Mouse (Mus musculus): ENCODE results near the gene Hip1.
A peak's percentile ranks its signal among the peaks of the same experiment; 100 is the strongest.

The Hip1 gene

GRCm38 (mm10) chr5:135442430-135442829 is 102.5 kb downstream of the Hip1 start:
- no peak for DNase-seq (ENCODE audit: low read depth, low spot score)

- no peak for DNase-seq (ENCODE audit: low read depth, low spot score)
Observed at GRCm38 (mm10) chr5:135435039-135435438, 109.9 kb downstream of the Hip1 start.

- DNase-seq (ENCODE audit: low read depth, low spot score), result peak; percentile 43
Observed at GRCm38 (mm10) chr5:135433861-135434260, 111.1 kb downstream of the Hip1 start.

GRCm38 (mm10) chr5:135431111-135431510 is 113.8 kb downstream of the Hip1 start:
- DNase-seq (ENCODE audit: low read depth, low spot score), result no peak

- peak; percentile 31 for DNase-seq (ENCODE audit: low read depth, low spot score)
Observed at GRCm38 (mm10) chr5:135428786-135429185, 116.1 kb downstream of the Hip1 start.

DNA sequence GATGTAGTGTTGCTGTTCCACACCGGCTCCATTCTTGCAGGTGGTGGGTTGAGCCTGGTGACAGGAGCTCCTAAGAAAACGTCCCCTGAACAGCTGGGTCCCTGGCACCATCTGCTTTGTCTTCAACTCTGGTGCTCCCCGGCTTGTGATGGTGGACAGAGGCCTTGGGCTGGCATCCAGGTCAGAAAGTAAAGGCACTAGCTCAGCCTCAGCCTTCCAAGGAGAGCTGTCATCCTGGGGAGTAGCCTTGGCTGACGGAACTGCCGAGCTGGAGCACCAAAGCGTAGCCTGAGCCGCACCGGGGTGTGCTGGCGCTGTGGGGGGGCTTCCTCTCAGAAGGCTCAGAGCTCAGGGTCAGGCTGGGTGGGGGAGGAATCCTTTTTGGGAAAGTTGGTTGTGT is 134.7 kb downstream of the Hip1 start:
- no peak for DNase-seq (ENCODE audit: low read depth, low spot score)

GRCm38 (mm10) chr5:135408114-135408513 is 136.8 kb downstream of the Hip1 start:
- no peak for DNase-seq (ENCODE audit: low read depth, low spot score)

DNA sequence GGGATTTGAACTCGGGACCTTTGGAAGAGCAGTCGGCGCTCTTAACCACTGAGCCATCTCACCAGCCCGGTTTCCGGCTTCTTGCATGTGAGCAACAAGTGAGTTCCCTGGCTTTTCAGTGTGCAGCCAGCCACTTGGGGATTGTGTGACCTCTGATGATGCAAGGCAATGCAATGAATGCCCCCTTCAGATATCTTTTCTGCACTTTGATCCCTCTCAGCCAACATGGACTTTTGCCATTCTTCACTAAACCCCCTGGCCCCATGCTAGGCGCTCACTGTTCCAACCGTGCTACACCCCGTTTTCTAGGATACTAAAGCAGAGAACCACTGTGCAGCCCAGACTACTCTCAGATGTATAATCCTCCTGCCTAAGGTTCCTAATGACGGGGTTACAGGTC is 139.5 kb downstream of the Hip1 start:
- DNase-seq (ENCODE audit: low read depth, low spot score), result no peak

- DNase-seq (ENCODE audit: low read depth, low spot score), result peak; percentile 93
Observed at GRCm38 (mm10) chr5:135404623-135405022, 140.3 kb downstream of the Hip1 start.

DNA sequence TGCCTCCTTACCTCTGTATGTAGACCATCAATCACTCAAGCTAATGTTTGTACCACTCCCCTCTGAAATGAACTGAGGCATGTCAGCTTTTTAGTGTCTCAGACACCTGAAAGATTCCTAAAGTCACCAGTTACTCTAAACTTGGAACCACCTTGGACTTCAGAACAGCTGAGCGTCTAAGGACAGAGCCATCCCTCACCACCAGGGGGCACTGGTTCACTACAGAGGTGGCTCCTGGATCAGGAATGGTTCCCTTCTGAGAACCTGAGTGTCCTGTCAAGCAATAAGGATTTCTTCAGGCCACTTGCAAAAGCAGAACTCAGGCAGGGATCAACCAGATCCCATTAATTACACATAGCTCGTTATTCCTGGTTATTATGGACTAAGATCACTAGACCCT is 144.7 kb downstream of the Hip1 start:
- DNase-seq (ENCODE audit: low read depth, low spot score), result peak; percentile 79

DNA sequence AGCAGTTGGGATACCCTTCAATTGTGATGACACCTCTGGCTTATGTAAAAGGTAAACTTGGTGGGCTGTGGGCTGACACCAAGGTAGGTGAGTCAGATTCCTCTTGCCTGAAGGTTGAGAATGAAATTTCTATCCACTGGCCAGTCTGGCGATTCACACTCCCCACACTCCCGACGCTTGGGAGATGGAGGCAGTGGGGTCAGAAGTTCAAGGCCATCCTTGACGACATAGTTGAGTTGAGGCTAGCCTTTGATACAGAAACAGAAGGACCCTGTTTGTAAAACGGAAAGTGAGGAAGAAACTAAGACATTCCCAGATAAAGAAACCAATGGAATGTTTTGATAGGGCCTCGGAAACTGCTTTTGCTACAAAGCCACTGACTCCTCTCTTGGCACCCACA is 145.5 kb downstream of the Hip1 start:
- no peak for DNase-seq (ENCODE audit: low read depth, low spot score)

- DNase-seq (ENCODE audit: low read depth, low spot score), result peak; percentile 79
Observed at GRCm38 (mm10) chr5:135395826-135396225, 149.1 kb downstream of the Hip1 start.

- peak; percentile 77 for DNase-seq (ENCODE audit: low read depth, low spot score)
Observed at GRCm38 (mm10) chr5:135394004-135394823, 150.7 kb downstream of the Hip1 start, which contains the start of gene Pom121. TSS of gene Pom121 (minus strand) at chr5:135394546.

GRCm38 (mm10) chr5:135383771-135384170 is 161.1 kb downstream of the Hip1 start:
- DNase-seq (ENCODE audit: low read depth, low spot score), result peak; percentile 62

DNA sequence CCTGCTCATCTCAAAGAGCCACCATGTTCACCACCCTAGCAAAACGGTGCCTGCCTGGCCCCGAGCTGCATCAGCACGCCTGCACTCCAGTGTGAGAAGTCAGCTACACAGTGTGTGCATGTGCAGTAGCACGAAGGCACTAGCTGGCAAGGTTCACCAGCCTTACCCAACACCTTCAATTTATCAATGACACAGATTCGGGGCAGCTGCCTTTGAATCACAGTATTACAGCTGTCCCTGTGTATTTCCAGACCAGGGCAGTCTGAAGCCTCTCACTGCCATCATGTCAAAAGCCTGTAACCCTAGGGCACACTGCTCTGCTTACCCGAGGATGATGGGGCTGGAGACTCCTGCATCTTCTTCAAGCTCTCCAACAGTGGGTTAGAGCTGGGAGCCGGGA is 162.2 kb downstream of the Hip1 start:
- DNase-seq (ENCODE audit: low read depth, low spot score), result no peak

DNA sequence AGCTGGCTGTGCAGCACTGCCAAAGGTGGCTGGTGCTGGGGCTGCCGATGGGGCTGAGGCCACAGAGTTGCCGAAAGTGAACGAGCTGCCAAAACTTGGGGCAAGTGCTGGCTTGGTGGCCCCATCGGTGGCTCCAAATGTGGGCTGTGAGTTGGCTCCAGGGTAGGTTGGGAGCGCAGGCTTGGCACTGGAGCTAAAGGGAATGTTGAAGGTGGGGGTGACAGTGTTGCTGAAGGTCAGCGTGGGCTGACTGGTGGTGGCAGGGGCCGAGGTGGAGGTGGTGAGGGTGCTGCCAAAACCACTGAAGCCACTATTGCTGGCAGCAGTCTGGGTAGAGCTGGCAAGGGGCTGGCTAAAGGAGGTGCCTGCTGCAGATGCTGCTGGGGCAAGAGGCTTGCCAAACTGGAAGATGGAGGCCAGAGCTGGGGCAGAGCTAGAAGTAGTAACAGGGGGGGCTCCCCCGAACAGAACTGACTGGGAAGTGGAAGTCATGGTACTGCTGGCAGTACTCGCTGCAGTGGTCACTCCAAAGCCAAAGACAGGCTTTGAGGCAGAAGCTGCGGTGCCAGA is 163.5 kb downstream of the Hip1 start:
- DNase-seq (ENCODE audit: low read depth, low spot score), result no peak

GRCm38 (mm10) chr5:135380681-135381080 is 164.2 kb downstream of the Hip1 start:
- DNase-seq (ENCODE audit: low read depth, low spot score), result no peak

- DNase-seq (ENCODE audit: low read depth, low spot score), result no peak
Observed at GRCm38 (mm10) chr5:135376341-135376740, 168.6 kb downstream of the Hip1 start.

DNA sequence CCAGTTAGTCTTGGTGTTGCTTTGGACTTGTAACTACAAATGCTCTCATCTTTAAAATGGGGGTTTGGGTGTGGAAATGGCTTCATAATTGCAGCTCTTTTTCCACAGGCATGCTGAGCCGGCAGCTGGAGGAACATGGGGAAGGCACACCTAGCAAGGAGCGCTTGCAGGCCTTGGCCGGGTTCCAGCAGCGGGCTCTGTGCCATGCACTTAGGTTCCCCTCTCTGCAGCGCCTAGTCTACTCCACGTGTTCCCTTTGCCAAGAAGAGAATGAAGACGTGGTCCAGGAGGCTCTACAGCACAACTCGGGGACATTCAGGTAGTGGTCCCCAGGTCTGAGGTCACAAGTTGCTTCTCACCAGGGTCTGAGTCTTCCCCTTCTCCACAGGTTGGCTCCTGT is 169.8 kb downstream of the Hip1 start:
- no peak for DNase-seq (ENCODE audit: low read depth, low spot score)

DNA sequence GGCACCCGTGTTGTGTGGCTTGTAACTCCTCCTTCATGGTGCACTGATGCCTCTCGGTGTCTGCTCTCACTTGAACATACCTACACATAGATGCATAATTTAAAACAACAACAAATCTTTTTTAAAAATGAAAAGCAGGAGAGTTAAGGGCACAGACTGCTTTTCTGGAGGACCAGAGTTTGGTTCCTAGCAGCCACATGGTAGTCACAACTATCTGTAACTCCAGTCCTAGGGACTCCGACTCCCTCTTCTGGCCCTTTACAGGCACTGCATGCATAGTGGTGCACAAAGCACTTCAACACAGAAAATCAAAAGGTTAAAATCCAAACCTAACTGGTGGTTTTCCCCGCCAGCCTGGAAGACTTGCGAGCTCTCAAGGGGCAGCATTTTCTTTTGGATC is 171.3 kb downstream of the Hip1 start:
- peak; percentile 64 for DNase-seq (ENCODE audit: low read depth, low spot score)

DNA sequence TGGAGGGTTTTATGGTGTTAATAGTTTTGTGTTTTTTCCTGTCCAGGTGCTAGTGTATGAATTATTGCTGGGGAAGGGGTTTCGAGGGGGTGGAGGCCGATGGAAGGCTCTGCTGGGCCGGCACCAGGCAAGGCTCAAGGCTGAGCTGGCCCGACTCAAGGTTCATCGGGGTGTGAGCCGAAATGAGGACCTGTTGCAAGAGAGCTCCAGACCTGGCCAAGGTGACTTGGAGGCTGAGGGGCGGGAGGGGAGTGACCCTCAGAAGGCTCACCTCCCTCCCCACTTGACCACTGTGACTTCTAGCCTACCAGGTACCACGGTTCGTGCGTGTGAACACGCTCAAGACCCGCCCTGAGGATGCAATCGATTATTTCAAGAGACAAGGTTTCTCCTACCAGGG is 173.7 kb downstream of the Hip1 start:
- no peak for DNase-seq (ENCODE audit: low read depth, low spot score)

DNA sequence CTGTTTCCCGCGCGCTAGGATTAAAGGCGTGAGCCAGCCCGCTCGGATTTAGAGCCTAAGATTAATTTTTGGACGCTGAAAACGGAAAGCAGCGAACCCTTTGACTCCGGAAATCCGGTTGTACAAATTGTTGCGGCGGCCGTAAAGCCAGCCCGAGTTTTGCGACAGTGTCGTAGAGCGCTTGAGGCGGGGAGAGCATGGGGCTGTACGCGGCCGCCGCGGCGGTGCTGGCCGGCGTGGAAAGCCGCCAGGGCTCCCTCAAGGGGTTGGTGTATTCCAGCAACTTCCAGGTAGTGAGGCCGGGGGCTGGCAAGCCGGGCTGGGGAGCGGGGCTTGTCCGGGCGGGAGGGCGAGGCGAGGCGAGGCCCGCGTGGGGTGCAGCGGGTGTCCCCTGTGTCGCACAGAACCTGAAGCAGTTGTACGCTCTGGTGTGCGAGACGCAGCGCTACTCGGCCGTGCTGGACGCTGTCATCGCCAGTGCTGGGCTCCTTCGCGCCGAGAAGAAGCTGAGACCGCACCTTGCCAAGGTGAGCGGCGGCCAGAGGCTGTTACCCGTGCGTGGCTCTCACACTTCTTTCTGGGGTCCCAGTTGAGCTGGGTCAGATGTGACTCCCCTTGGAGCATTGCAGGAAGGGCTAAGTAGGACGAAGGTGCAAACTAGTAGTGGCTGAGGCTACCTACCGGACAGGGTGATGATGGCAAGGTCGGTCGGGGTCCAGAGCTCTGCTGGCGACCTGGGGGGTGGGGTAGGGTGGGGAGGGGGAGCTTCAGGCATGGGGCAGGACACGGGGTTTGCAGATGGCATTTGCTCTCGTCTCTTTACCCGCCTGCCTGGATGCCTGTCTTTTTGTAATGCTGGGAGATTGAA is 174.9 kb downstream of the Hip1 start, which contains the start of gene Nsun5:
Nsun5 (plus strand) TSS at position 167 of the 868 bp plus-strand sequence.
- DNase-seq (ENCODE audit: low read depth, low spot score), result peak; percentile 96
